Comparison of ENCODE assay signal across 30 mouse cellular contexts in the genomic region with DNA sequence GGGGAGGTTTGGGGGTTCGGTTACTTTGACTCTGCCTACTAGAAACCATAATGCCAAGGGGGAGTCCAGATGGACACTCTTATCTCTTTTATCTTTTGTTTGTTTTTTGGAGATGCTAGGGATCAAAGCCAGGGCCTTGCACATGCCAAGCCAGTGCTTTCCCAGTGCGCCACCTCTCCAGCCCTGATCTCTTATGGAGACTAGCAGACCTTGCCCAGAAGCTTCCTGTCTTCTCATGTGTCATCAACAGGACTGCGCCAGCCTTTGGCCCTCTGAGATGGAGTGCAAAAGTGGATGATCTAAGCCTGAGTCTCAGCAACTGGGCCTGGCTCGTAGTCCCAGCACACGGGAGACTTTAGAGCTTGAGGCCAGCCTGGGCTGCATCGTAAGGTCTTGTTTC. TPM values are rescaled to one million over a fixed set of nuclear protein-coding genes. Genes with fewer than 3 reads are reported as not detected.
DNase-seq lines count a peak whose midpoint lies in the region; ATAC-seq and TF ChIP-seq lines count a peak whose summit lies in the region.
"Had no signal": no experiment of that assay in that cellular context is flagged by ENCODE, and none has a peak within 500 bp of the region (broad histone marks: within the 10 kb centered on the region; RNA-seq: fewer than 3 reads in every experiment).

No protein-coding gene starts in this region.

- H3K4me3 ChIP-seq in intestine, embryonic 16.5 days (ENCODE audit: low read length), result no peak overlapping the region
- H3K4me3 ChIP-seq in intestine, embryonic 15.5 days (replicated peaks), result no peak overlapping the region
- H3K4me3 ChIP-seq in liver, embryonic 14.5 days (ENCODE audit: insufficient read depth in 1 of 2, low read depth in 2 of 2, low read length in 2 of 2), result no peak overlapping the region
- no peak overlapping the region for H3K4me3 ChIP-seq in stomach, postnatal 0 days (ENCODE audit: low read depth, low read length)
- H3K4me3 ChIP-seq in midbrain, embryonic 15.5 days, result no peak overlapping the region
- H3K4me3 ChIP-seq: embryonic facial prominence, embryonic 13.5 days; forebrain, embryonic 10.5 days; forebrain, embryonic 15.5 days; hindbrain, embryonic 10.5 days; midbrain, embryonic 12.5 days had no signal

- 0 out of 2 replicates have a peak overlapping the region, but pooled peaks have one; percentile 15 for H3K27ac ChIP-seq in intestine, embryonic 16.5 days (ENCODE audit: low read length)
- H3K27ac ChIP-seq in intestine, embryonic 15.5 days, result no peak overlapping the region
- H3K27ac ChIP-seq in liver, embryonic 14.5 days, result peak overlapping the region; percentile 88
- peak overlapping the region; percentile 81; the same call in 1 of the 2 replicates for H3K27ac ChIP-seq in stomach, postnatal 0 days (replicated peaks)
- H3K27ac ChIP-seq in midbrain, embryonic 15.5 days, result no peak overlapping the region
- H3K27ac ChIP-seq: embryonic facial prominence, embryonic 13.5 days; forebrain, embryonic 10.5 days; forebrain, embryonic 15.5 days; hindbrain, embryonic 10.5 days; midbrain, embryonic 12.5 days had no signal

- no peak overlapping the region for H3K9ac ChIP-seq in intestine, embryonic 16.5 days (ENCODE audit: low read depth, low read length)
- no peak overlapping the region for H3K9ac ChIP-seq in intestine, embryonic 15.5 days
- H3K9ac ChIP-seq in liver, embryonic 14.5 days (replicated peaks), result no peak overlapping the region
- no peak overlapping the region for H3K9ac ChIP-seq in stomach, postnatal 0 days (ENCODE audit: low read length)
- no peak overlapping the region for H3K9ac ChIP-seq in midbrain, embryonic 15.5 days
- H3K9ac ChIP-seq: embryonic facial prominence, embryonic 13.5 days; forebrain, embryonic 15.5 days; midbrain, embryonic 12.5 days had no signal

- WGBS in intestine, embryonic 16.5 days, result 90% methylated on average over 6 of the region's 6 CpGs
- WGBS in intestine, embryonic 15.5 days, result 92% methylated on average over 6 of the region's 6 CpGs
- 86% methylated on average over 6 of the region's 6 CpGs for WGBS in liver, embryonic 14.5 days (ENCODE audit: insufficient replicate concordance)
- WGBS in stomach, postnatal 0 days, result 80% methylated on average over 6 of the region's 6 CpGs
- WGBS in midbrain, embryonic 15.5 days, result 92% methylated on average over 6 of the region's 6 CpGs

- ATAC-seq in intestine, embryonic 16.5 days, result no peak
- ATAC-seq in intestine, embryonic 15.5 days, result no peak
- no peak for ATAC-seq in liver, embryonic 14.5 days (ENCODE audit: insufficient read depth)
- ATAC-seq in stomach, postnatal 0 days (ENCODE audit: low FRiP score, low TSS enrichment), result no peak
- no peak for ATAC-seq in midbrain, embryonic 15.5 days (replicated peaks)
- ATAC-seq: CD4-positive, CD25-positive, alpha-beta regulatory T cell, adult 4 months; forebrain, embryonic 15.5 days; hindbrain, embryonic 16.5 days had no signal

- DNase-seq in liver, embryonic 14.5 days (ENCODE audit: low read depth in 3 of 3, low spot score in 3 of 3), result no peak
- peak; percentile 25 for DNase-seq in skeletal muscle tissue, adult 2 months (ENCODE audit: low read depth, low spot score)
- no peak for DNase-seq in stomach, postnatal 0 days (ENCODE audit: low spot score)
- no peak for DNase-seq in right cerebral cortex, adult 2 months (ENCODE audit: low spot score in 2 of 2)
- DNase-seq: cerebellum, adult 18-20 months; cerebellum, postnatal 10 days; heart, postnatal 14 days; kidney, postnatal 10 days; layer of hippocampus, postnatal 36 days; thymus, adult 18-20 months; thymus, postnatal 36 days had no signal

- no peak for TF ChIP-seq CTCF in liver, embryonic 14.5 days (IDR thresholded peaks at IDR 0.05; ENCODE audit: low read depth)
- TF ChIP-seq CTCF in stomach, postnatal 0 days (IDR thresholded peaks at IDR 0.05; ENCODE audit: low read depth), result no peak

- no peaks in the 10 kb centered on the region; the same call in 1 of the 2 replicates for H3K4me1 ChIP-seq in intestine, embryonic 16.5 days (ENCODE audit: control insufficient read depth, insufficient read depth, low read length)
- no peaks in the 10 kb centered on the region for H3K4me1 ChIP-seq in intestine, embryonic 15.5 days (replicated peaks)
- peaks cover 17 to 20% of the 10 kb centered on the region in 2 experiments for H3K4me1 ChIP-seq in liver, embryonic 14.5 days (replicated peaks; ENCODE audit: control insufficient read depth in 2 of 2, insufficient read depth in 2 of 2, low read length in 1 of 2)
- no peaks in the 10 kb centered on the region for H3K4me1 ChIP-seq in stomach, postnatal 0 days (replicated peaks; ENCODE audit: control insufficient read depth, insufficient read depth)
- H3K4me1 ChIP-seq in midbrain, embryonic 15.5 days, result peaks cover 5% of the 10 kb centered on the region; the same call in 1 of the 2 replicates
- H3K4me1 ChIP-seq: midbrain, embryonic 12.5 days had no signal

- no peak for TF ChIP-seq EP300 in liver, embryonic 14.5 days (IDR thresholded peaks at IDR 0.05; ENCODE audit: low read depth)
- no peak for TF ChIP-seq EP300 in stomach, postnatal 0 days (optimal IDR thresholded peaks at IDR 0.05)

- no peaks in the 10 kb centered on the region for H3K27me3 ChIP-seq in intestine, embryonic 16.5 days (replicated peaks; ENCODE audit: control insufficient read depth, insufficient read depth, low read length)
- no peaks in the 10 kb centered on the region for H3K27me3 ChIP-seq in intestine, embryonic 15.5 days (replicated peaks)
- no peaks in the 10 kb centered on the region for H3K27me3 ChIP-seq in liver, embryonic 14.5 days (ENCODE audit: control insufficient read depth, insufficient read depth, low read length)
- no peaks in the 10 kb centered on the region for H3K27me3 ChIP-seq in stomach, postnatal 0 days (ENCODE audit: control insufficient read depth, insufficient read depth, low read length)
- H3K27me3 ChIP-seq in midbrain, embryonic 15.5 days (replicated peaks), result no peaks in the 10 kb centered on the region
- H3K27me3 ChIP-seq: embryonic facial prominence, embryonic 13.5 days; forebrain, embryonic 15.5 days; megakaryocyte, embryonic 14.5 days; midbrain, embryonic 12.5 days had no signal

- H3K9me3 ChIP-seq in intestine, embryonic 16.5 days (ENCODE audit: control insufficient read depth, low read length), result no peaks in the 10 kb centered on the region
- no peaks in the 10 kb centered on the region for H3K9me3 ChIP-seq in intestine, embryonic 15.5 days
- no peaks in the 10 kb centered on the region for H3K9me3 ChIP-seq in liver, embryonic 14.5 days (ENCODE audit: control insufficient read depth, low read length)
- H3K9me3 ChIP-seq in stomach, postnatal 0 days (ENCODE audit: control insufficient read depth, low read length), result no peaks in the 10 kb centered on the region
- no peaks in the 10 kb centered on the region for H3K9me3 ChIP-seq in midbrain, embryonic 15.5 days
- H3K9me3 ChIP-seq: embryonic facial prominence, embryonic 13.5 days; forebrain, embryonic 10.5 days; forebrain, embryonic 15.5 days; hindbrain, embryonic 10.5 days; megakaryocyte, embryonic 14.5 days; midbrain, embryonic 12.5 days had no signal

- H3K36me3 ChIP-seq in intestine, embryonic 16.5 days (ENCODE audit: control insufficient read depth, insufficient read depth, low read length), result peaks cover 13% of the 10 kb centered on the region; the same call in 1 of the 2 replicates
- peaks cover 10% of the 10 kb centered on the region; the same call in 1 of the 2 replicates for H3K36me3 ChIP-seq in intestine, embryonic 15.5 days
- H3K36me3 ChIP-seq in liver, embryonic 14.5 days (replicated peaks; ENCODE audit: control insufficient read depth, insufficient read depth, low read depth), result peaks cover 10% of the 10 kb centered on the region
- H3K36me3 ChIP-seq in stomach, postnatal 0 days (ENCODE audit: control insufficient read depth, insufficient read depth, low read length), result 0 out of 2 replicates have a peak, but pooled peaks cover 3% of the 10 kb centered on the region
- H3K36me3 ChIP-seq in midbrain, embryonic 15.5 days (replicated peaks), result peaks cover 23% of the 10 kb centered on the region; the same call in 1 of the 2 replicates

- H3K4me2 ChIP-seq in intestine, embryonic 16.5 days (ENCODE audit: low read depth, low read length), result no peak overlapping the region
- no peak overlapping the region for H3K4me2 ChIP-seq in intestine, embryonic 15.5 days (replicated peaks)
- H3K4me2 ChIP-seq in liver, embryonic 14.5 days (ENCODE audit: low read depth), result no peak overlapping the region
- no peak overlapping the region for H3K4me2 ChIP-seq in stomach, postnatal 0 days (replicated peaks; ENCODE audit: low read depth)
- no peak overlapping the region for H3K4me2 ChIP-seq in midbrain, embryonic 15.5 days
- H3K4me2 ChIP-seq: embryonic facial prominence, embryonic 13.5 days; forebrain, embryonic 15.5 days; midbrain, embryonic 12.5 days had no signal

RNA-seq across cellular contexts. Expression of a gene that starts 28.4 kb away (rescaled TPM):
- 1,259 and 1,267 TPM in 2 replicates for polyA plus RNA-seq in intestine, embryonic 16.5 days (2015; fragmentation: Nextera tagmentation; extraction: Ambion mirVana)
- 1,117 and 1,212 TPM in 2 replicates for polyA plus RNA-seq in intestine, embryonic 15.5 days (2015; fragmentation: Nextera tagmentation; extraction: Ambion mirVana)
- 481 and 569 TPM in 2 replicates for polyA plus RNA-seq in liver, embryonic 14.5 days (2012; rRNA removed)
- polyA plus RNA-seq in liver, embryonic 14.5 days (2014; fragmentation: Nextera tagmentation; extraction: Ambion mirVana), result 728 and 747 TPM in 2 replicates
- polyA plus RNA-seq in stomach, postnatal 0 days (2015; fragmentation: Nextera tagmentation; extraction: Ambion mirVana), result 1,477 and 1,517 TPM in 2 replicates
- polyA plus RNA-seq in midbrain, embryonic 15.5 days (2015; fragmentation: Nextera tagmentation; extraction: Ambion mirVana), result 556 and 560 TPM in 2 replicates

RNA-seq across cellular contexts. Expression of a gene that starts 28.8 kb away (rescaled TPM):
- 64.8 and 66.0 TPM in 2 replicates for polyA plus RNA-seq in intestine, embryonic 16.5 days (2015; fragmentation: Nextera tagmentation; extraction: Ambion mirVana)
- polyA plus RNA-seq in intestine, embryonic 15.5 days (2015; fragmentation: Nextera tagmentation; extraction: Ambion mirVana), result 60.9 and 63.0 TPM in 2 replicates
- polyA plus RNA-seq in liver, embryonic 14.5 days (2012; rRNA removed), result 15.5 and 15.9 TPM in 2 replicates
- 25.7 and 26.3 TPM in 2 replicates for polyA plus RNA-seq in liver, embryonic 14.5 days (2014; fragmentation: Nextera tagmentation; extraction: Ambion mirVana)
- polyA plus RNA-seq in stomach, postnatal 0 days (2015; fragmentation: Nextera tagmentation; extraction: Ambion mirVana), result 57.4 and 63.5 TPM in 2 replicates
- polyA plus RNA-seq in midbrain, embryonic 15.5 days (2015; fragmentation: Nextera tagmentation; extraction: Ambion mirVana), result 57.0 and 59.1 TPM in 2 replicates

RNA-seq across cellular contexts. Expression of a gene that starts 38.1 kb away (rescaled TPM):
- 32.0 and 32.8 TPM in 2 replicates for polyA plus RNA-seq in intestine, embryonic 16.5 days (2015; fragmentation: Nextera tagmentation; extraction: Ambion mirVana)
- polyA plus RNA-seq in intestine, embryonic 15.5 days (2015; fragmentation: Nextera tagmentation; extraction: Ambion mirVana), result 31.7 and 33.0 TPM in 2 replicates
- 7.8 and 10.0 TPM in 2 replicates for polyA plus RNA-seq in liver, embryonic 14.5 days (2012; rRNA removed)
- polyA plus RNA-seq in liver, embryonic 14.5 days (2014; fragmentation: Nextera tagmentation; extraction: Ambion mirVana), result 15.0 and 17.3 TPM in 2 replicates
- polyA plus RNA-seq in stomach, postnatal 0 days (2015; fragmentation: Nextera tagmentation; extraction: Ambion mirVana), result 20.2 and 21.4 TPM in 2 replicates
- 23.1 and 24.4 TPM in 2 replicates for polyA plus RNA-seq in midbrain, embryonic 15.5 days (2015; fragmentation: Nextera tagmentation; extraction: Ambion mirVana)

RNA-seq across cellular contexts. Expression of a gene that starts 55.8 kb away (rescaled TPM):
- polyA plus RNA-seq in intestine, embryonic 16.5 days (2015; fragmentation: Nextera tagmentation; extraction: Ambion mirVana), result not detected in 2 replicates
- polyA plus RNA-seq in intestine, embryonic 15.5 days (2015; fragmentation: Nextera tagmentation; extraction: Ambion mirVana), result not detected in 2 replicates
- not detected in 2 replicates for polyA plus RNA-seq in liver, embryonic 14.5 days (2012; rRNA removed)
- not detected in 2 replicates for polyA plus RNA-seq in liver, embryonic 14.5 days (2014; fragmentation: Nextera tagmentation; extraction: Ambion mirVana)
- not detected in 2 replicates for polyA plus RNA-seq in stomach, postnatal 0 days (2015; fragmentation: Nextera tagmentation; extraction: Ambion mirVana)
- polyA plus RNA-seq in midbrain, embryonic 15.5 days (2015; fragmentation: Nextera tagmentation; extraction: Ambion mirVana), result not detected in 2 replicates
- polyA plus RNA-seq: brain, embryonic 14.5 days; CD4-positive, CD25-positive, alpha-beta regulatory T cell, adult 4 months; embryonic facial prominence, embryonic 13.5 days; forebrain, embryonic 10.5 days; forebrain, embryonic 15.5 days; frontal cortex, adult 2 months; heart, embryonic 14.5 days; hindbrain, embryonic 10.5 days; hindbrain, embryonic 16.5 days; intestine, embryonic 14.5 days; large intestine, adult 2 months; limb, embryonic 11.5 days; lung, postnatal 0 days; midbrain, embryonic 12.5 days; neural tube, embryonic 11.5 days had no signal

Comparison
In these comparisons a context has a peak if more than half of its experiments do, and no peak if none do; other contexts are left out.
1. H3K27ac ChIP-seq: peak in intestine, embryonic 16.5 days (single experiment), liver, embryonic 14.5 days (single experiment) and stomach, postnatal 0 days (single experiment); none in intestine, embryonic 15.5 days (single experiment) and midbrain, embryonic 15.5 days (single experiment).